Mouse (Mus musculus): ENCODE measurements at regions not wholly inside any gene's neighbourhood (a gene's known extent, or its start where the extent isn't known, plus 50 kb on each side); places are given as distances from the start of the nearest gene placed in this dataset.

GRCm38 (mm10) chr11:28782486-28782885 lies 70.5 kb upstream of the Efemp1 start:
- 41% methylated on average over 2 of the region's 2 CpGs for WGBS (ENCODE audit: insufficient replicate concordance)
- Histone ChIP-seq H3K4me3 (no peak overlapping the region), H3K9ac (no peak overlapping the region), H3K27me3 (replicated peaks) (no peaks in the 10 kb centered on the region), H3K4me2 (no peak overlapping the region), H3K4me1 (no peaks in the 10 kb centered on the region), H3K36me3 (no peaks in the 10 kb centered on the region), H3K27ac (no peak overlapping the region), H3K9me3 (replicated peaks) (no peaks in the 10 kb centered on the region)
- no peak for ATAC-seq

- Histone ChIP-seq H3K27ac (no peak overlapping the region), H3K36me3 (no peaks in the 10 kb centered on the region), H3K4me1 (no peaks in the 10 kb centered on the region), H3K27me3 (replicated peaks) (no peaks in the 10 kb centered on the region), H3K9me3 (replicated peaks) (no peaks in the 10 kb centered on the region), H3K4me2 (no peak overlapping the region), H3K4me3 (no peak overlapping the region), H3K9ac (no peak overlapping the region)
- ATAC-seq, result no peak
- 61% methylated on average over 1 of the region's 1 CpGs for WGBS (ENCODE audit: insufficient replicate concordance)
Measured at GRCm38 (mm10) chr11:28770831-28771230, 82.2 kb upstream of the Efemp1 start.

- Histone ChIP-seq H3K27ac (no peak overlapping the region), H3K9ac (no peak overlapping the region), H3K9me3 (replicated peaks) (no peaks in the 10 kb centered on the region), H3K36me3 (no peaks in the 10 kb centered on the region), H3K4me3 (no peak overlapping the region), H3K4me2 (no peak overlapping the region), H3K4me1 (no peaks in the 10 kb centered on the region), H3K27me3 (replicated peaks) (no peaks in the 10 kb centered on the region)
- ATAC-seq, result no peak
Measured at GRCm38 (mm10) chr11:28760751-28761150, 92.3 kb upstream of the Efemp1 start.

- Histone ChIP-seq H3K9me3 (replicated peaks) (no peaks in the 10 kb centered on the region), H3K9ac (no peak overlapping the region), H3K27me3 (replicated peaks) (no peaks in the 10 kb centered on the region), H3K4me1 (no peaks in the 10 kb centered on the region), H3K4me2 (no peak overlapping the region), H3K36me3 (no peaks in the 10 kb centered on the region), H3K4me3 (no peak overlapping the region), H3K27ac (no peak overlapping the region)
- WGBS (ENCODE audit: insufficient replicate concordance), result 27% methylated on average over 8 of the region's 8 CpGs
- ATAC-seq, result no peak
Measured at GRCm38 (mm10) chr11:28734941-28735597, 117.9 kb upstream of the Efemp1 start.

- H3K4me3 ChIP-seq, result no peak overlapping the region
- no peaks in the 10 kb centered on the region for H3K27me3 ChIP-seq (replicated peaks)
- H3K36me3 ChIP-seq, result no peaks in the 10 kb centered on the region
- no peak for ATAC-seq
- no peak overlapping the region for H3K4me2 ChIP-seq
- 43% methylated on average over 1 of the region's 1 CpGs for WGBS (ENCODE audit: insufficient replicate concordance)
- H3K4me1 ChIP-seq, result no peaks in the 10 kb centered on the region
- H3K9ac ChIP-seq, result no peak overlapping the region
- no peaks in the 10 kb centered on the region for H3K9me3 ChIP-seq (replicated peaks)
- H3K27ac ChIP-seq, result no peak overlapping the region
Measured at GRCm38 (mm10) chr11:28734581-28734931, 118.4 kb upstream of the Efemp1 start.

- Histone ChIP-seq H3K4me1 (no peaks in the 10 kb centered on the region), H3K27me3 (replicated peaks) (no peaks in the 10 kb centered on the region), H3K27ac (no peak overlapping the region), H3K4me3 (no peak overlapping the region), H3K9ac (no peak overlapping the region), H3K36me3 (no peaks in the 10 kb centered on the region), H3K4me2 (no peak overlapping the region), H3K9me3 (replicated peaks) (no peaks in the 10 kb centered on the region)
- 38% methylated on average over 3 of the region's 3 CpGs for WGBS (ENCODE audit: insufficient replicate concordance)
- no peak for ATAC-seq
Measured at GRCm38 (mm10) chr11:28733877-28734580, 119.0 kb upstream of the Efemp1 start.

- H3K4me1 ChIP-seq, result no peaks in the 10 kb centered on the region
- no peaks in the 10 kb centered on the region for H3K36me3 ChIP-seq
- H3K27me3 ChIP-seq (replicated peaks), result no peaks in the 10 kb centered on the region
- no peak overlapping the region for H3K27ac ChIP-seq
- H3K9me3 ChIP-seq (replicated peaks), result no peaks in the 10 kb centered on the region
- no peak overlapping the region for H3K9ac ChIP-seq
- no peak overlapping the region for H3K4me3 ChIP-seq
- ATAC-seq, result no peak
- no peak overlapping the region for H3K4me2 ChIP-seq
- 40% methylated on average over 2 of the region's 2 CpGs for WGBS (ENCODE audit: insufficient replicate concordance)
Measured at GRCm38 (mm10) chr11:28730140-28730539, 122.9 kb upstream of the Efemp1 start.

GRCm38 (mm10) chr11:28709511-28709910 lies 125.4 kb upstream of the Ccdc85a start:
- no peak for ATAC-seq
- 53% methylated on average over 3 of the region's 3 CpGs for WGBS (ENCODE audit: insufficient replicate concordance)

GRCm38 (mm10) chr11:28708431-28708830 lies 124.3 kb upstream of the Ccdc85a start:
- Histone ChIP-seq H3K4me3 (no peak overlapping the region), H3K36me3 (no peaks in the 10 kb centered on the region), H3K9me3 (replicated peaks) (no peaks in the 10 kb centered on the region), H3K27ac (no peak overlapping the region), H3K4me2 (no peak overlapping the region), H3K27me3 (replicated peaks) (no peaks in the 10 kb centered on the region), H3K9ac (no peak overlapping the region), H3K4me1 (no peaks in the 10 kb centered on the region)
- no peak for ATAC-seq
- 81% methylated on average over 6 of the region's 6 CpGs for WGBS (ENCODE audit: insufficient replicate concordance)

More at GRCm38 (mm10) chr11:28709511-28709910, 125.4 kb upstream of the Ccdc85a start:
- H3K4me3 ChIP-seq, result no peak overlapping the region
- no peak overlapping the region for H3K9ac ChIP-seq
- no peak overlapping the region for H3K4me2 ChIP-seq
- no peak overlapping the region for H3K27ac ChIP-seq
- no peaks in the 10 kb centered on the region for H3K9me3 ChIP-seq (replicated peaks)
- H3K36me3 ChIP-seq, result no peaks in the 10 kb centered on the region
- no peaks in the 10 kb centered on the region for H3K4me1 ChIP-seq
- H3K27me3 ChIP-seq (replicated peaks), result no peaks in the 10 kb centered on the region

- no peaks in the 10 kb centered on the region for H3K36me3 ChIP-seq
- no peak for ATAC-seq
- no peaks in the 10 kb centered on the region for H3K27me3 ChIP-seq (replicated peaks)
- WGBS (ENCODE audit: insufficient replicate concordance), result 62% methylated on average over 1 of the region's 1 CpGs
- no peak overlapping the region for H3K4me3 ChIP-seq
- H3K4me2 ChIP-seq, result no peak overlapping the region
- no peak overlapping the region for H3K9ac ChIP-seq
- no peak overlapping the region for H3K27ac ChIP-seq
- no peaks in the 10 kb centered on the region for H3K4me1 ChIP-seq
- H3K9me3 ChIP-seq (replicated peaks), result no peaks in the 10 kb centered on the region
Measured at GRCm38 (mm10) chr11:28702384-28702783, 118.3 kb upstream of the Ccdc85a start.

GRCm38 (mm10) chr11:28701379-28701778 lies 117.3 kb upstream of the Ccdc85a start:
- Histone ChIP-seq H3K4me1 (no peaks in the 10 kb centered on the region), H3K9me3 (replicated peaks) (no peaks in the 10 kb centered on the region), H3K9ac (no peak overlapping the region), H3K4me3 (no peak overlapping the region), H3K27ac (no peak overlapping the region), H3K4me2 (no peak overlapping the region), H3K36me3 (no peaks in the 10 kb centered on the region), H3K27me3 (replicated peaks) (no peaks in the 10 kb centered on the region)
- ATAC-seq, result no peak
- 58% methylated on average over 2 of the region's 2 CpGs for WGBS (ENCODE audit: insufficient replicate concordance)

- Histone ChIP-seq H3K4me2 (no peak overlapping the region), H3K9ac (no peak overlapping the region), H3K9me3 (replicated peaks) (no peaks in the 10 kb centered on the region), H3K4me1 (no peaks in the 10 kb centered on the region), H3K4me3 (no peak overlapping the region), H3K36me3 (no peaks in the 10 kb centered on the region), H3K27me3 (replicated peaks) (no peaks in the 10 kb centered on the region), H3K27ac (no peak overlapping the region)
- ATAC-seq, result no peak
Measured at GRCm38 (mm10) chr11:28699766-28700165, 115.6 kb upstream of the Ccdc85a start.

Measured in liver, embryonic 12.5 days (tissue).